Mouse (Mus musculus) embryonic facial prominence, embryonic 15.5 days (tissue): Measurements from ENCODE around the gene BC049715. TPM values are rescaled to one million over a fixed set of nuclear protein-coding genes. Genes with fewer than 3 reads are reported as not detected.

Source experiments
- ATAC-seq: fragments of 200-750 bp; cut with Nextera tagmentation; 2 replicates; pipeline ENCODE4 v1.8.0; 2017; ENCODE audit warnings: low read depth, moderate TSS enrichment; ENCODE audit not compliant: insufficient number of reproducible peaks, low FRiP score, low TSS enrichment
- H3K27ac ChIP-seq: fragments of 300-500 bp; sonication (generic); replicated peaks from 2 replicates; pipeline ENCODE4 v1.5.1; 2015; ENCODE audit warnings: mild to moderate bottlenecking, inconsistent platforms
- H3K27me3 ChIP-seq: fragments of 300-500 bp; sonication (generic); 2 replicates; pipeline ENCODE4 v1.6.1; 2015; ENCODE audit warnings: inconsistent platforms
- H3K36me3 ChIP-seq: fragments of 300-500 bp; sonication (generic); 2 replicates; pipeline ENCODE4 v1.6.1; 2015; ENCODE audit warnings: mild to moderate bottlenecking, inconsistent platforms
- H3K4me1 ChIP-seq: fragments of 300-500 bp; sonication (generic); 2 replicates; pipeline ENCODE4 v1.6.1; 2015; ENCODE audit warnings: inconsistent platforms
- H3K4me2 ChIP-seq: fragments of 300-500 bp; sonication (generic); replicated peaks from 2 replicates; pipeline ENCODE4 v1.6.1; 2015; ENCODE audit warnings: mild to moderate bottlenecking, inconsistent platforms
- H3K4me3 ChIP-seq: fragments of 300-500 bp; sonication (generic); replicated peaks from 2 replicates; pipeline ENCODE4 v1.5.1; 2015; ENCODE audit warnings: mild to moderate bottlenecking, inconsistent platforms
- H3K9ac ChIP-seq: fragments of 300-500 bp; sonication (generic); 2 replicates; pipeline ENCODE4 v1.6.1; 2015; ENCODE audit warnings: inconsistent platforms
- H3K9me3 ChIP-seq: fragments of 300-500 bp; sonication (generic); replicated peaks from 2 replicates; pipeline ENCODE4 v1.6.1; 2016; ENCODE audit warnings: inconsistent platforms
- WGBS: fragments of 180-500 bp; shearing (Covaris S2); methylation state at CpG from one replicate; pipeline ENCODE4 v1.1.7; 2015; 5-methylcytosine and 5-hydroxymethylcytosine counted together
- polyA plus RNA-seq: library from polyadenylated mRNA; unstranded; fragments of >200 nt; fragmentation: Nextera tagmentation; extraction: Ambion mirVana; gene quantifications from 2 replicates; pipeline ENCODE4 v1.2.1, GENCODE M21; 2015

BC049715 gene
- polyA plus RNA-seq, 1 experiment from 2014 or later, result 3.7 TPM

DNA sequence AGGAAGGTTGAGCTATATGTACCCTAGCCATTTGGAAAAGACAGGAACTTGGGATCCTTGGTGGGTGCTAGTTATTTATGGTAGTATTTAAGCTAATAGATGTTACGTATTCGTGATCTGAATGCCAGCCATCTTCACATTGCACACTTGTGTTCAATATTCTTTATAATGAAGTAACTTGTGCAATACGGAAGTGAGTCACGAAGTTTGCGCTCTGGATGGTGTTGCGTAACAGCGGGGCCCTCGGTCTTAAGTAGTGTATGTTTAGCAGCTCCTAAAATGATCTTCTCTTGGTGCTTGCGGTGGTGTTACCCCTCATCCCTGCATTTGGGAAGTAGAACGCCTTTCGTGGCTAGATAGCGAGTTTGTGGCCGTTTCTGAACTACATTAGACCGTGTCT is 18.3 kb upstream of the BC049715 start:
- ATAC-seq, result no peak
- peak overlapping the region; percentile 80 for H3K27ac ChIP-seq
- H3K9ac ChIP-seq, result peak overlapping the region; percentile 58; the same call in 1 of the 2 replicates
- H3K27me3 ChIP-seq, result no peaks in the 10 kb centered on the region
- H3K4me3 ChIP-seq, result peak overlapping the region; percentile 97
- H3K4me2 ChIP-seq, result peak overlapping the region; percentile 95
- peaks cover 33% of the 10 kb centered on the region for H3K4me1 ChIP-seq
- 24% methylated on average over 14 of the region's 14 CpGs for WGBS
- H3K36me3 ChIP-seq, result peaks cover 18% of the 10 kb centered on the region
- no peaks in the 10 kb centered on the region for H3K9me3 ChIP-seq

DNA sequence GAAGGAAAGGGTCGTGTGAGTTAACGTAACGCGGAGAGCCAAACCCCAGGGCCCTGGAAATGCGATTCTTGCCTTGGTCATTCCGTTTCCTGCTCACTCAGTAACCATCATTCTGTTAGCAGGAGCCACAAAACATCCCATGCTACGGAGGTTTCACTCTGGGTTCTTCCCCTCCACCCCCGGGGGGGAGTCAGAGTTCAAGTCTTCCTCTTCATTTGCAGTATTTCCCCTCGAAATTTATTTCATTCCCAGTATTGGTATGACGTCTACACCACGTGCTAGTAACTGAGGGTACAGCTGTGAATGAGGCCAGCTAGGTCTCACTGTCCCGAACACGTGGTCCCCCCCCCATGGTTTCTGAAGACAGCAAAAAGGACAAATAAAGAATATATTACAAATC is 17.8 kb upstream of the BC049715 start:
- H3K4me2 ChIP-seq, result peak overlapping the region; percentile 95
- no peak overlapping the region for H3K9ac ChIP-seq
- H3K9me3 ChIP-seq, result no peaks in the 10 kb centered on the region
- peaks cover 24% of the 10 kb centered on the region for H3K36me3 ChIP-seq
- no peak overlapping the region for H3K27ac ChIP-seq
- 66% methylated on average over 13 of the region's 13 CpGs for WGBS
- H3K4me3 ChIP-seq, result peak overlapping the region; percentile 97
- ATAC-seq, result no peak
- H3K4me1 ChIP-seq, result peaks cover 33% of the 10 kb centered on the region
- H3K27me3 ChIP-seq, result no peaks in the 10 kb centered on the region

DNA sequence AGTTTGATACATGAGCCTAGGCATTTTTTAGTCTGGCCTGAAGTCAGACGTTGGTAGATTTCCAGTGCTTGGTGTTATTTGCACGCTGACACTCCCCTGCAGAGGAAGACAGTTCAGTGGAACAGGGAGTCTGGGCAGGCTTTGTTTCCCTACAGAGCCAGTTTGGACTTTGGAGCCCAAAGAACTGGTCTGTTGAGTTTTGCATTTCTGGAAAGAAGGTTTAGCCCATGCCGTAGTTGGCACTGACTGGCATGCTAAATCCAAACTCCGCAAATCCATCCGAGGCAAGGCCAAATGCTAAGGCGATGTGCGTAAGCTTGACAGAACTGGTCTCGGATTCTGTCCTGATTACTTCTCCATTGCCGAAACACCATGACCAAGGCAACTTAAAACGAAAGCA is 16.2 kb upstream of the BC049715 start:
- Histone ChIP-seq H3K4me3 (no peak overlapping the region), H3K36me3 (peaks cover 37% of the 10 kb centered on the region), H3K9me3 (no peaks in the 10 kb centered on the region), H3K4me1 (peaks cover 33% of the 10 kb centered on the region), H3K9ac (no peak overlapping the region), H3K4me2 (no peak overlapping the region), H3K27ac (no peak overlapping the region), H3K27me3 (no peaks in the 10 kb centered on the region)
- no peak for ATAC-seq
- WGBS, result 80% methylated on average over 10 of the region's 10 CpGs

DNA sequence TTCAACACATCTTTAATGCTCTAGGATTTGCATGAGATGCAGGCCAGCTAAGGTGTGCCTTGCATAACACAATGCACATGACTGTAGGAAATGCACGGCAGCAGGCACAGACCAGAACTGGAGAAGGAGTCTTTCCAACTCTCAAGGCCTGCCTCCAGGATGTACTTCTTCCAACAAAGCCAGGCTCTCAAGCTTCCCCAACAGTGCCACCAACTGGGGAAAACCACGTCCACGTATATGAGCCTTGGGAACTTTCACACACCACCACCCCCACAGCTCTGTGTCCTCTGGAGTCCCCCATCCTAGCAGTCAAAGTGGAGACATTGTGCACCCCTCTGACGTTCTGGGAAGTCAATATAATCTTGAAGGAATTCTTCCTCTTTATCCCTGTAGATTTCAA is 14.3 kb upstream of the BC049715 start:
- H3K4me1 ChIP-seq, result peaks cover 18% of the 10 kb centered on the region
- H3K27me3 ChIP-seq, result no peaks in the 10 kb centered on the region
- WGBS, result 42% methylated on average over 4 of the region's 4 CpGs
- H3K4me3 ChIP-seq, result no peak overlapping the region
- no peak for ATAC-seq
- H3K36me3 ChIP-seq, result peaks cover 55% of the 10 kb centered on the region
- H3K9ac ChIP-seq, result no peak overlapping the region
- H3K4me2 ChIP-seq, result no peak overlapping the region
- no peaks in the 10 kb centered on the region for H3K9me3 ChIP-seq
- H3K27ac ChIP-seq, result 0 out of 2 replicates have a peak overlapping the region, but pooled peaks have one; percentile 22

DNA sequence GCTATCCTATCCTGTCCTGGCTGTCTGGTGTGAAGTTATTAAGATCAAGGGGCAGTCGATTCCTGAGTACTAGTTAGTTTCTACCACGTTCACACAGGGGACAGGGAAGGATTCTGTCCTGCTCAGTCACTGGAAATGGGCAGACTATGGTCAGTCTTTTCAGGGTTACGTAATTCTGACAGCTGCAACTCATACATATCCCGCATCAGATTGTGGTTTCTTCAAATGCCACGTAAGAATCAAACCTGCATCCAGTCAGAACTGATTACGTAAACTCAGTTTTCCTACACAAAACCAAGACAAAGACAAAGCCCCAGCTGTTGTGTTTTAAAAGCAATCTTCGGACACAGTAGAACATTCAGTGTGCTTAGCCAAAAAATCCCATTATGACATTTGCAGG is 12.0 kb upstream of the BC049715 start:
- ATAC-seq, result no peak
- WGBS, result 92% methylated on average over 7 of the region's 7 CpGs
- H3K27me3 ChIP-seq, result no peaks in the 10 kb centered on the region
- peaks cover 2% of the 10 kb centered on the region; the same call in 1 of the 2 replicates for H3K4me1 ChIP-seq
- H3K9ac ChIP-seq, result no peak overlapping the region
- H3K9me3 ChIP-seq, result no peaks in the 10 kb centered on the region
- H3K27ac ChIP-seq, result no peak overlapping the region
- H3K36me3 ChIP-seq, result peaks cover 75% of the 10 kb centered on the region
- no peak overlapping the region for H3K4me2 ChIP-seq
- no peak overlapping the region for H3K4me3 ChIP-seq

DNA sequence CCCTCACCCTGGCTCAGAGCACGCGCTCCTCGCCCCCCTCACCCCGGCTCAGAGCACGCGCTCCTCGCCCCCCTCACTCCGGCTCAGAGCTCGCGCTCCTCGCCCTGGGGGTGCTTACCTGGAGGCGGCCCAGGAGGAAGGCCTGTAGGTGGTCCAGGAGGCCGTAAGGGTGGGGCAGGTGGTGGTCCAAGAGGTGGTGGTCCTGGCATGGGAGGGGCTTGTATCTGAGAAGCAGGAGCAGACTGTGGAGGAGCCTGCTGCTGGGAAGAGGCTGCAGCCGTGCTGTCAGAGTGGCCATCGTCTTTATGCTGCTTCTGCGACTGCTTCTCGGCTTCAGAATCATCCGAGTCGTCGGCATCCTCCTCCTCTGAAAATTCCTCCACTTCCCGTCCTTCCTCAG is 10.6 kb upstream of the BC049715 start:
- no peak overlapping the region for H3K4me2 ChIP-seq
- H3K9ac ChIP-seq, result no peak overlapping the region
- peaks cover 89% of the 10 kb centered on the region for H3K36me3 ChIP-seq
- H3K4me3 ChIP-seq, result no peak overlapping the region
- H3K27me3 ChIP-seq, result no peaks in the 10 kb centered on the region
- H3K4me1 ChIP-seq, result no peaks in the 10 kb centered on the region
- ATAC-seq, result no peak
- no peak overlapping the region for H3K27ac ChIP-seq
- H3K9me3 ChIP-seq, result no peaks in the 10 kb centered on the region
- WGBS, result 91% methylated on average over 21 of the region's 21 CpGs

DNA sequence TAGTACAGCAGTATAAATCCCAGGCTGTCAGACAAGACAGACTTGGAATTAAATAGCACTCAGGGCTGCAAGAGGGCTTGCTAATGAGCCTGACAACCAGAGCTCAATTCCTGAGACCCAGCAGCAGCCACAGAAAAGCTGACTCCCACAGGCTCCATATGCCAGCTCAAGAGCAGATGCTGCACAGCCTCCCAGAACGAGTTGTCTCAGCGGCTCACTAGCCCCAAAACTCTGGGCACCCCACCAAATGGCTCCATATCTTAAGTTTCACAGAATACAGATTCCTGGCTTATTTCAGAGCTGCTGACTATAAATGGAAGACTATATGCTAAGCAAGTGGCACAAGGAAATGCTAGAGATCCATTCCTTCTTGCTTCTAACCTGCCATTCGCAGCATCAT is 9.9 kb upstream of the BC049715 start:
- Histone ChIP-seq H3K9ac (no peak overlapping the region), H3K36me3 (peaks cover 91% of the 10 kb centered on the region), H3K27me3 (no peaks in the 10 kb centered on the region), H3K4me3 (no peak overlapping the region), H3K4me2 (no peak overlapping the region), H3K4me1 (no peaks in the 10 kb centered on the region), H3K27ac (no peak overlapping the region), H3K9me3 (no peaks in the 10 kb centered on the region)
- ATAC-seq, result no peak
- WGBS, result 95% methylated on average over 3 of the region's 3 CpGs

DNA sequence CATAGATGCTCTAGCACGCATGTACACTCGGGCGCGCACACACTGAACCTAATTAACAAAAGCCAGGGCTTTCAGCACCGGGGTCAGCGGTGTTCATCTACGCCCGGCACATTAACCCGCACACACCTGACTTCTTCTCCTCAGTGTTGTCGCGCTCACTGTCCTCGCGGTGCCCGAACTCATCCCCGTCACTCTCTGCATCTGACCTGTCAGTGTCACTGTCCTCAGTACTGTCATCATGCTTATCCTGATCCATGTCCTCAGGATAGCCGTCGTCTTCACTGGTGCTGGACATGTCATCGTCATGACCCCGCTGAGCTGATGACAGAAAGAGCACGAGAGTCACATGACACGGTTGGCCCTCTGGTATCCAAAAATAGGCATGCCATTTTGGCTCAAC is 7.0 kb upstream of the BC049715 start:
- Histone ChIP-seq H3K9me3 (no peaks in the 10 kb centered on the region), H3K9ac (no peak overlapping the region), H3K4me1 (no peaks in the 10 kb centered on the region), H3K4me3 (no peak overlapping the region), H3K4me2 (no peak overlapping the region), H3K27me3 (no peaks in the 10 kb centered on the region), H3K27ac (no peak overlapping the region), H3K36me3 (peaks cover 89% of the 10 kb centered on the region)
- 94% methylated on average over 21 of the region's 21 CpGs for WGBS
- no peak for ATAC-seq

DNA sequence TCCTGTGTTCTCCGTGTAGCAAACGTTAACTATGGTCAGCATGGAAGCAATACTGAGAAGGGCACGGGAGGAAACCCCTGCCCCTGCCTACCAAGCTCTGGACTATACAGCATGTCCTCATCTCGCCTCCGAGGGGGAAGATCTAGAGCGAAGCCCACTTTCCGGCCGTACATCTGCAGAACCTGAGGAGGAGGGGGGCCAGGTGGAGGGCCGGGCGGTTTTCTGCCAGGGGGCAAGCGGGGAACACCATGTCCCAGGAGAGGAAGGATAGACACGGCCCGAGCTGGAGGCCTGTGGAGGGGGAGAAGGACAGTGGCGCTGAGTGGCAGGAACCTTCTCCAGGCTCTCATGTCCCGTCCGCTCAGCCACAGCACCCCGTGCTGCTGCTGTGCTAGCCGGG is 6.3 kb upstream of the BC049715 start:
- H3K4me1 ChIP-seq, result no peaks in the 10 kb centered on the region
- WGBS, result 88% methylated on average over 18 of the region's 18 CpGs
- no peaks in the 10 kb centered on the region for H3K27me3 ChIP-seq
- no peak overlapping the region for H3K27ac ChIP-seq
- H3K36me3 ChIP-seq, result peaks cover 84% of the 10 kb centered on the region
- no peak for ATAC-seq
- H3K4me3 ChIP-seq, result no peak overlapping the region
- H3K9ac ChIP-seq, result no peak overlapping the region
- H3K9me3 ChIP-seq, result no peaks in the 10 kb centered on the region
- no peak overlapping the region for H3K4me2 ChIP-seq

DNA sequence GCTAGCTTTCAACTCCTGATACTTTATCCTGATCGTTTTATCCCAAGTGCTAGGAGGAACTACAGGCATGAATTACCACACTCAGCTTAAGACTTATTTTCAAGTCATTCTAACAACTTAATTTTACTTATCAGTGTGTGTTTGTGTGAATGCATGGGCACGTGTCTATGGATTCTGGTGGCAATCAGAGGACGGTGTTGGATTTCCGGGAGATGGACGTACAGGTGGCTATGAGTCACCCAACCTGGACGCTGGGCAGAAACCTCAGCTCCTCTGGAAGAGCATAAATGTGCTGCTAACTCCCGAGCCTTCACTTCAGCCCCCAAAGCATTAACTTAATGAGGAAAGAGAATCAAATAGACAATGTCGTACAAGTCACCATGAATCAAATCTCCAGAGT is 2.4 kb upstream of the BC049715 start:
- WGBS, result 91% methylated on average over 8 of the region's 8 CpGs
- Histone ChIP-seq H3K27me3 (no peaks in the 10 kb centered on the region), H3K9ac (no peak overlapping the region), H3K36me3 (peaks cover 49% of the 10 kb centered on the region), H3K4me1 (peaks cover 5% of the 10 kb centered on the region), H3K4me2 (no peak overlapping the region), H3K27ac (no peak overlapping the region), H3K4me3 (no peak overlapping the region), H3K9me3 (no peaks in the 10 kb centered on the region)
- no peak for ATAC-seq

DNA sequence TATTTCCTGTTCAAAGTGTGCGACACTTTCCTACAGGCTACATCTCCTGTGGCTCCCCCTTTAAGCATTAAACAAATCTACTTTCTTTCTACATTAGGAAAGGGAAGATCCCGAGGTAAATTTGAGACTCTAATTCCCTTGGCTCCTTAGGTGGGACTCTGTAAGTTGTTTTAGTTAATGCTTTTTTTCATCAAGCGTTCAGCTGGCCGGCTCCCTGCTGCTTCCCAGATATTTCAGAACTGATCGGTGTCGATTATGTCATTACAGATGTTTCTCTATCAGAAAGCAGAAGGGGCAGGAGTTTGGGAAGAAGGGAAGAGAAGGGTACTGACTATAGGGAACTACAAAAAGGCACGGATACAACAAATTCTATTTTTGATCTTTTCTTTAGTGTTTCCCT is 310 bp upstream of the BC049715 start:
- H3K9me3 ChIP-seq, result no peaks in the 10 kb centered on the region
- WGBS, result 14% methylated on average over 7 of the region's 7 CpGs
- no peak overlapping the region for H3K27ac ChIP-seq
- H3K4me2 ChIP-seq, result peak overlapping the region; percentile 68
- no peak for ATAC-seq
- H3K9ac ChIP-seq, result peak overlapping the region; percentile 99
- peaks cover 5% of the 10 kb centered on the region for H3K4me1 ChIP-seq
- peak overlapping the region; percentile 100 for H3K4me3 ChIP-seq
- peaks cover 28% of the 10 kb centered on the region for H3K36me3 ChIP-seq
- H3K27me3 ChIP-seq, result peaks cover 4% of the 10 kb centered on the region; the same call in 1 of the 2 replicates

DNA sequence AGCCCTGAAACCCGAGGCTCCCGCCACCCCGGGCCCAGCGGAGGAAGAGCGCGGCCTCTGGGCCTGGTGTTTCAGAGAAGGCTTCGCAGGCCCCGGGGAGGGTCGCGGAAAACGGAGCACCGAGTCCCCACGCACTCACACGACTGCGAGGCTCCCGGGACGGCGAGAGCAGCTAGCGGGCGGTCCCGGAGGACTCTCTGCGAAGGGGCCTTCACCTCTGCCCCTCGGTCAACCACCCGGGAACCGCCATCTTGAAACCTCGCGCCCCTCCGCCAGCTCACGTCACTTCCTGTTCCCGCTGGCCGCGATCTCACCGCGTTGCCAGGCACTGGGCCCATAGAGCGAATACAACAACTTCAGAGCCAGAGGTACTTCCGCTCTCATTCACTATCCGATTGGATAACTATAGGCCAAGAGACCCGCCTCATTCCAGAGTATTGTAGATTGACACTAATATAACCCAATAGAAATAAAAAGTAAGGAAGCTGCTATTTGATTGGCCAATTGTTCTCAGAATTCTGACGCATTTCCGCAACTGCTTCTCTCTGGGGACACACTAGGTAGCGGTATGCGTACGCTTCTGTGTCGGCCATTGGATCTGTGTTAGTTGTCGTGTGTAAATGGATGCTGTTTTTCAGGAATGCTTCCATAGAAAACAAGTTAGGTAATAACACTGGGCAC is 595 bp downstream of the BC049715 start, which contains the start of gene Wbp11:
Gene Wbp11, minus strand, starts transcription at position 353 of the 681 bp plus-strand sequence.
- peak within 1 kb of the TSS; percentile 100 for H3K4me3 ChIP-seq
- under 1% methylated on average over 40 of the region's 45 CpGs for WGBS

More for the DNA sequence above, 595 bp downstream of the BC049715 start, which contains the start of gene Wbp11:
- Histone ChIP-seq H3K9me3 (no peaks in the 10 kb centered on the region), H3K36me3 (peaks cover 19% of the 10 kb centered on the region), H3K27me3 (peaks cover 4% of the 10 kb centered on the region; the same call in 1 of the 2 replicates), H3K9ac (peak within 1 kb of the TSS; percentile 99), H3K4me1 (peaks cover 5% of the 10 kb centered on the region), H3K27ac (peak within 1 kb of the TSS; percentile 89), H3K4me2 (peak within 1 kb of the TSS; percentile 68)
- peak; percentile 100 for ATAC-seq
